Mouse (Mus musculus): Measurements from ENCODE around the gene Uqcc3. TPM values are rescaled to one million over a fixed set of nuclear protein-coding genes. Genes with fewer than 3 reads are reported as not detected.
"Not testable (repeated sequence)": the region's sequence is repeated elsewhere in the genome, so short reads cannot be mapped to it uniquely, and the experiment has no call there.

Gene Uqcc3
- total RNA-seq, 2 experiments from 2014 or later = 35.2 to 35.6 TPM

DNA sequence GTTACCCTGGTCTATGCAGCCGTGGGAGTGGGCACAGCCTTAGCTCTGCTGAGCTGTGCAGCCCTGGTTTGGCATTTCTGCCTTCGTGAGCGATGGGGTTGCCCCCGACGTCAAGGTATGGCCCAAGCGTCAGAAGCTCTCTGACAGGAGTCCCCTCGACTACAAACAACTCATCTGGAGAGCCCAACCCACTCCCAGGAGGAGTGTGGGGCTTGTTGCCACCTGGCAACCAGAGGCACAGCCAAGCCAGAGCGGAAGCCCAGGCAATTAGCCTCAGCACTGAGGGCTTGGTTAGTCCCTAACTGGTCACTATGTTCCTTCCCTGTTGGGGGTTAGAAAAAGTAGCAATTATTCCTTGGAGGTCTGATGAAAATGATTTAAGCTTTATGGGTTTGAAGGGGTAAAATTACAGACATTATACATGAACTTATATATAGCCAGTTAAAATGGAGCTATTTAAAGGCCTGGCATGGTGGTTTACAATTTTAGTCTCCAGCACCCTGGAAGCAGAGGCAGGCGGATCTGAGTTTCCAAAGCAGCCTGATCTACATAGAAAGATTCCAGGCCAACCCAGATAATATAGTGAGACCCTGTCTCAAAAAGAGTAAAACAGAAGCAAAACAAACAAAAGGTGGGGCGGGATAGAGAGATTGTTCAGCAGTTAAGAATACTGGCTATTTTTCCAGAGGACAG lies 28.3 kb downstream of the Uqcc3 start:
- no peak for DNase-seq (ENCODE audit: low spot score in 2 of 2)

- DNase-seq (ENCODE audit: low spot score in 2 of 2) = no peak
Measured at GRCm38 (mm10) chr19:8851639-8852038, 29.1 kb downstream of the Uqcc3 start.

DNA sequence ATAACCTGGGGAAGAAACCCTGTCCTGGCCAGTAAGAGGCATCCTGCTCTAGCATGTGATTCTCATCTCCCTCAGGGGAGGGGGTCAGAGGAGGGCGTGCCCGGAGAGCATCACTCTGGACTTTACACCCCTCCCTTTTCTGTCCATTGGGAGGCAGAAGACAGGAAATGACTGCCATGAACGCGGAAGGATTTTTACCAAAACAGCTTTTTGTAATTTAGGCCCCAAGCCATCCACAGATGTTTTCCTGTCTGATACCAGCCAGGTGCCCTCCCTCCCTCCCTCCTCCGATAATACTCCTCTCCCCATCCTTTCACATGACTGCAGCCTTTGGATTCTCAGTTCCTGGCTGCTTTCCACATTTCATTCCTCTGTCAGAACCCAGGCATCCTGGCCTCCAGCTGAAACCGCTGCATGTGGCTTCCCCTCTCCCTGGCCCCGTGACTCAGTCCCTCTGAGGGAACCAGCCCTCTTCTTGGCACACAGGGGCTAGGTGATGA lies 30.3 kb downstream of the Uqcc3 start, which contains the start of gene Lrrn4cl:
Gene Lrrn4cl, plus strand, starts transcription at position 367 of the 500 bp plus-strand sequence.
- DNase-seq (ENCODE audit: low spot score in 2 of 2) = no peak

DNA sequence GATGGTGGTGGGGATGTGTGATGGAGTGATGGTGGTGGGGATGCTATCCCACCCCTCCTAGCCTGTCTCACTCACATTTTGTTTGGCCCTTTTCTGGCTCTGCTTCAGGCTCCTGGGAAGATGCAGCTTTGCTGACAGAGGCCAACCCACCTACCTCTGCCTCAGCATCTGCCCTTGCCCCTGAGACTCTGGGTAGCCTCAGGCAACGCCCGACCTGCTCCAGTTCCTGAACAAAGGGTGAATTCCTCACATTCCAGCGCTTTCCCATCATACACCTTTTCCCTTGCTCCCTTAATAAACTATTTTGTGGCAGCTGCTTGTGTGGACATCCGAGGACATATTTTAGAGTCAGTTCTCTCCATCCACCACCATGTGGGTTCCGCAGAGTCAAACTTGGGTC lies 32.4 kb downstream of the Uqcc3 start:
- DNase-seq (ENCODE audit: low spot score in 2 of 2) = no peak

- peak; percentile 70 to 83 for DNase-seq (ENCODE audit: low spot score in 2 of 2)
Measured at GRCm38 (mm10) chr19:8844371-8845129, 36.2 kb downstream of the Uqcc3 start.

- no peak for DNase-seq (ENCODE audit: low spot score in 2 of 2)
Measured at GRCm38 (mm10) chr19:8842961-8843360, 37.8 kb downstream of the Uqcc3 start.

DNA sequence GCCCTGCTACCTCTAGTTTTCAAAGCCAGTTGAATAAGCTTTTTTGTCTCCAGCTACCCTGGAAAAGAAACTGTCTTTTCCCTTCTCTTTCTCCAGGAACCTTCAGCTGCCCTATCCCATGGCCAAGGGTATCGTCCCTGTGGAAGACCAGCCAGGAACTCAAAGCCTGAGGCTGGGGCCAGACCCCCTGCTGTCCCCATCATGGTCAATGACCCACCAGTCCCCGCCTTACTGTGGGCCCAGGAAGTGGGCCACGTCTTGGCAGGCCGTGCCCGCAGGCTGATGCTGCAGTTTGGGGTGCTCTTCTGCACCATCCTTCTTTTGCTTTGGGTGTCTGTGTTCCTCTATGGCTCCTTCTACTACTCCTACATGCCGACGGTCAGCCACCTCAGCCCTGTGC lies 39.7 kb downstream of the Uqcc3 start:
- no peak for DNase-seq (ENCODE audit: low spot score in 2 of 2)

DNA sequence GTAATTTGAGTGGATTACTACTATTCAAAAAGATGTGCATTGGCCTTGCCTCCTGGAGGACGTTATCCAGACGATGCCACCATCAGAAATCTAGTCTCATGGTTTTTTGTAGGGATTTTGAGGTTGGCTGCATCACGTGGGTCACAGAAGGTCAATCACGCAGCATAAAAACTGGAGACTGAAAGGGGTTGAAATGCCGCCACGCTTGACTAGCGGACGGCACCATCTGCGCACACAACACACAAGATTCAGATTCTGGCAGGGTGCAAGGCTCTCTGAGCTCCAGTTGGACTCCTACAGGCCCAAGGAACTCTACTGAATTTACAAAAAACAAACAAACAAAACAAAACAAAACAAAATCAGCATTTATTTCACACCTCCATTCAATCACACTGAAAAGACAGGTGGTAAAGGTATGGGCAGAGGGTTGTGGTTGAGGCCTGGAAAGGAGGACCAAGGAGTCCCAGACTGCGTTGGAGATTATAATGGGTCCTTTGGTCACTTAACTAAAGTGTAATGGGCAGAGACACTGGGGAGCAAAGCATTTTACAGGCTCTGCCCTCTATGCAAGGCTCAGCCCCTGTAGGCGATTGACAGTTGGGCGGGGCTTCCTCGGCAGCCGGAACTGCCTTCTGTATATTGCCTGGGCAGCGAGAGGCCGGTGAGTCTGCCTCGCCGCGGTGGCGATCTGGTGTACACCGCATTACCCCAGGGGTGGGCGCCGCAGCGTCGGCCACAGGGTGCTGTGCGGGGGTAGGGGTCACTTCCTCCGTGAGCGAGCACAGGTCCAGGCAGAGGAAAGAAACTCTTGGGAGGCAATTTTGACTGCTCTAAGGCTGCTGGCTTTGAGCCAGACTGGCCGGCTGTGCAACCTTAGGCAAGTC lies 40.6 kb downstream of the Uqcc3 start:
- DNase-seq (ENCODE audit: low spot score in 2 of 2) = peak; percentile 63 to 76

GRCm38 (mm10) chr19:8839103-8839907 lies 41.4 kb downstream of the Uqcc3 start, which contains the start of gene Gng3:
TSS of gene Gng3 (minus strand) at chr19:8839194.
- DNase-seq (ENCODE audit: low spot score in 2 of 2) = peak; percentile 76 to 81

DNA sequence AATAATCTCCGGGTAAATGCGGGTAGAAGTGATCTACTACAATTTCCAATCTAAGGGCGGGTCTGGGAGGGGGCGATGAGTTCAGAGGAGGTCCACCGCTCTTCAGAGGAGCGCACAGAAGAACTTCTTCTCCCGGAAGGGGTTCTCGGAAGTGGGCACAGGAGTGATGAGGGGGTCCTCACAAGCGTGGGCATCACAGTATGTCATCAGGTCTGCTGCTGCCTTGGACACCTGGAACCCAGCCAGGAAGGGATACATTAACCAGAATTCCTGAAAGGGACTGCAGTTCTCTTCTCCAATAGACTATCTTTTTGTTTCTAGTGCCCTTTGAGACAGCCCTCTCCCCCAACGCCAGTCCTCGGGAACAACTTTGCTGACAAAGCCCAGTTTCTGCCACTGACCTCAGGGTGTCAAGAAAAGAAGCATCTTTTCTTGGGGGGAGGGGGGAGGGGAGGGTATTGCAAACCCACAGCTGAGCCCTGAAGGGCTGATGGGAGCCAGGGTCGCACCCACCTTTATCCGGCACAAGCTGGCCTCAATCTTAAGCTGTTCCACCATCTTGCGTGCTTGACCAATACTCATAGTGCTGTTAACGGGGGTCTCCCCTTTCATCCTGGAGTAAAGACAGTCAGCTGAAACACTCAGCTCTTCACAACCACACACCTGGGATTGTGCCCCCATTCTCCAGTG lies 42.5 kb downstream of the Uqcc3 start:
- peak in 1 of 2 experiments; percentile 64 for DNase-seq (ENCODE audit: low spot score in 2 of 2)

DNA sequence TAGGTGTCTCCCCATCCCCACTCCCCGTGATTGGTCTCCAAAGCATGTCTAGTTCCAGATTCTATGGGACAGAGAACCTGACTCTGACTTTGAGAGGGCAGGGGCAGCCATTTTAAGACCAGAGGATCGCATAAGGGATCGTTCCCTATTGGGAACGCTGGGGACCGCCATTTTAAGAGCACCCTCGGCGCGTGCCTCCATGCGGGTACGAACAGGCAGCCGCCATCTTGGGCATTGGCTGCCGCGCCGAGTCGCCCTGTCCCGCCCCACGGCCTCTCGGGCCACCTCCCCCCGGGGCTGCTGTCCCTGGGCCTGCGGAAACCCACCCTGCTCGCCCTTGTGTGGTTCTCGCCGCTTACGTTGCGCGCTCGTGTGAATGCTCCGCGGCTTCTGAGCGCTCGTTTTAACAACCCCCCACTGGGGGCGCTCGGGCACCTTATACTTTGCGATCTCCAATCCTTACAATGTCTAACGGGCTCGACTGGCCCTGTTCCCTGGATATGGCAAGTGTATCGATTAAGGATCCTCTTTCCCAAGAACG lies 43.4 kb downstream of the Uqcc3 start, which contains the start of gene Bscl2:
Gene Bscl2, plus strand, starts transcription at position 217 of the 541 bp plus-strand sequence.
- peak; percentile 92 for DNase-seq (ENCODE audit: low spot score in 2 of 2)

DNA sequence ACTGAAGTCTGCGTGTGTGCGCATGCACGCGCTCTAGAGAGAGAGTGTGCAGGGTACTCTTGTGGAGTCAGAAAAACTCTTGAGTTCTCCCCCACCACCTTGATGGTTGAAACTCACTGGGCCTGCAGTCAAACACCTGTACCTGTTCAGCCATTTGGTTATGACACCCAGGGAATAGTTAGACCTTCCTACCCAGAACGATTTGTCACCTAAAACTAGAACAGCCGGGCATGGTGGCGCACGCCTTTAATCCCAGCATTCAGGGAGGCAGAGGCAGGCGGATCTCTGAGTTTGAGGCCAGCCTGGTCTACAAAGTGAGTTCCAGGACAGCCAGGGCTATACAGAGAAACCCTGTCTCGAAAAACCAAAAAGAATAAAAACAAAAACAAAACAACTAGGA lies 44.4 kb downstream of the Uqcc3 start:
- DNase-seq (ENCODE audit: low spot score in 2 of 2) = not testable (repeated sequence)

DNA sequence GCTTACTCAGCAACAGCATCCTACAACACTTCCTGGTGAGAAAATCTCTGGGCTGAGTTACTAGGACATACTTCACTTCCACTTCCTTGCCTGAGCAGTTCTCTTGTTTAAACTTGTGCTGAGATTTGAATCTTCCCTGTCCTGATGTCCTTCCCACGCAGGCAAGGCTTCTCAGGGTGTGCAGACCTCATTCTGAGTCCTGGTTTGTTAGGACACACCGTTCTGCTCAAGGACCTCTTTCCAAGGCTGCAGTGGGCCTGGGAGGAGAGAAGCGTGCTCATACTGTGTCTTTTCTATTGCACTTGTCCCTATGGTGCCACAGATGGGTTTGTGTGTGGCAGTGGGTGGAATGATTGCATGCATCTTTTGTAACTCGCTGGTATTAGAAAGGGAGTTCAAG lies 47.8 kb downstream of the Uqcc3 start:
- no peak for DNase-seq (ENCODE audit: low spot score in 2 of 2)

DNA sequence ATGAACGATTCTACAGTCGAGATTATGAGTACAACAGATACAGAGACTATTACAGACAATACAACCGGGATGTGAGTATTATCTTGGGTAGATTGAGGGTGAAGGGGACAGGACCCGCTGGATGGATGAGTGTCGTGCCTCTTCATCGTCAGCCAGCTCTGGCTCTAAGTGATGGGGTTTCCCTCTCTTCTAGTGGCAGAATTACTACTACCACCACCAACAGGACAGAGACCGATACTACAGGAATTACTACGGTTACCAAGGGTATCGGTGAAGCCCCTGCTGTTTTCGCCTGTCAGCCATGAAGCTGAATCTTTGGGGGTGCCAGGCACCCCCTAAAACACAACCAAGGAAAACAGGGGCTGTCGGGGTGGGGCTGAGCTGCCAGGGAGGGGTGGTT lies 49.5 kb downstream of the Uqcc3 start:
- DNase-seq (ENCODE audit: low spot score in 2 of 2) = no peak

DNA sequence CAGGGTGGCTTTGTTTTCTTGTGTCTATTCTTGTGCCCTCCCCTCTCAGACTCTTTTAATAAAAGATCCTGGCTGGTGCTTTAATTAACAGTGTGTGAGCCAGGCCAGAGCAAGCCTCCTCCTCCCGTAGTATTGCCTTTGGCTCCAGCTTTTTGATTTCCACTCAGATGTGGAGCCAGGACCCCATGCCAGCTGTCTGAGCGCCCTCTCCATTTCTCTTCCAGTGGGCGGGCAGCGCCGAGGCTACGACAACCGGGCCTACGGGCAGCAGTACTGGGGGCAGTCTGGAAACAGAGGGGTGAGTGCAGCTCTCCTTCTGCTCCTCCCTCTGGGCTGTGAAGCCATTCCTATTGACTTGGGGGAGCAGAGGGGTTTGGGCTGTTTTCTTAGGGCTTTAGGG lies 50.1 kb downstream of the Uqcc3 start:
- DNase-seq (ENCODE audit: low spot score in 2 of 2) = peak; percentile 45 to 78

All from layer of hippocampus, postnatal 14 days (tissue).